Mouse (Mus musculus) heart, adult 2 months (tissue): Measurements from ENCODE around the gene Fxyd6. TPM values are rescaled to one million over a fixed set of nuclear protein-coding genes. Genes with fewer than 3 reads are reported as not detected.

ENCODE experiments used
- DNase-seq, 2 experiments: peaks; one replicate each; pipeline ENCODE4 v3.0.0; 2021
- H3K27ac ChIP-seq: fragments of 200-600 bp; 2 replicates; pipeline ENCODE4 v1.8.1; 2022
- H3K27me3 ChIP-seq: fragments of 200-500 bp; 2 replicates; pipeline ENCODE4 v1.6.1; 2012; ENCODE audit warnings: mild to moderate bottlenecking, low read length, inconsistent platforms, mixed read lengths; ENCODE audit not compliant: control insufficient read depth, insufficient read depth
- H3K36me3 ChIP-seq: fragments of 200-500 bp; 2 replicates; pipeline ENCODE4 v1.6.1; 2012; ENCODE audit warnings: low read length, inconsistent platforms; ENCODE audit not compliant: control insufficient read depth, insufficient read depth
- H3K4me1 ChIP-seq: fragments of 200-500 bp; 2 replicates; pipeline ENCODE4 v1.6.1; 2011; ENCODE audit warnings: low read length; ENCODE audit not compliant: control insufficient read depth, insufficient read depth
- H3K4me3 ChIP-seq: fragments of 200-600 bp; 2 replicates; pipeline ENCODE4 v1.8.1; 2022
- H3K79me2 ChIP-seq: fragments of 200-500 bp; replicated peaks from 2 replicates; pipeline ENCODE4 v1.6.1; 2012; ENCODE audit warnings: mild to moderate bottlenecking, inconsistent platforms, low read length, moderate library complexity, mixed read lengths; ENCODE audit not compliant: control insufficient read depth, insufficient read depth
- H3K9ac ChIP-seq: fragments of 200-500 bp; 2 replicates; pipeline ENCODE4 v1.6.1; 2012; ENCODE audit warnings: low read depth, mild to moderate bottlenecking, control low read depth, inconsistent platforms, low read length, mixed read lengths
- CTCF ChIP-seq: fragments of 200-600 bp; IDR thresholded peaks from 2 replicates; pipeline ENCODE4 v1.8.1; 2022; ENCODE audit warnings: antibody characterized with exemption, mild to moderate bottlenecking, moderate library complexity
- EP300 ChIP-seq: fragments of 200-500 bp; IDR thresholded peaks from 2 replicates; pipeline ENCODE4 v1.6.1; 2011; ENCODE audit warnings: low read depth, low read length, control low read depth; ENCODE audit not compliant: insufficient read depth
- POLR2A ChIP-seq: fragments of 200-500 bp; IDR thresholded peaks from 2 replicates; pipeline ENCODE4 v1.6.1; 2011; ENCODE audit warnings: mild to moderate bottlenecking, low read depth, low read length, control low read depth; ENCODE audit not compliant: insufficient read depth
- WGBS: fragments of 180-500 bp; shearing (Covaris S2); methylation state at CpG from one replicate; pipeline ENCODE4 v1.1.7; 2018; 5-methylcytosine and 5-hydroxymethylcytosine counted together
- intact Hi-C: fragments of 180-260 bp; cut with DNase I; formaldehyde crosslinking; loops from one replicate; pipeline ENCODE4 v1.15.1; 2025
- polyA plus RNA-seq: library from polyadenylated mRNA; depleted of rRNA; stranded (reverse); fragments of >200 nt; gene quantifications from 2 replicates; pipeline ENCODE4 v1.2.3, GENCODE M21; 2012
- total RNA-seq, 2 experiments: library from RNA; stranded (reverse); gene quantifications; 2 replicates each; pipeline ENCODE4 v1.2.3; 2021

Fxyd6 gene
- total and polyA plus RNA-seq, 3 experiments, result 13.8 to 40.8 (median 14.2) TPM

DNA sequence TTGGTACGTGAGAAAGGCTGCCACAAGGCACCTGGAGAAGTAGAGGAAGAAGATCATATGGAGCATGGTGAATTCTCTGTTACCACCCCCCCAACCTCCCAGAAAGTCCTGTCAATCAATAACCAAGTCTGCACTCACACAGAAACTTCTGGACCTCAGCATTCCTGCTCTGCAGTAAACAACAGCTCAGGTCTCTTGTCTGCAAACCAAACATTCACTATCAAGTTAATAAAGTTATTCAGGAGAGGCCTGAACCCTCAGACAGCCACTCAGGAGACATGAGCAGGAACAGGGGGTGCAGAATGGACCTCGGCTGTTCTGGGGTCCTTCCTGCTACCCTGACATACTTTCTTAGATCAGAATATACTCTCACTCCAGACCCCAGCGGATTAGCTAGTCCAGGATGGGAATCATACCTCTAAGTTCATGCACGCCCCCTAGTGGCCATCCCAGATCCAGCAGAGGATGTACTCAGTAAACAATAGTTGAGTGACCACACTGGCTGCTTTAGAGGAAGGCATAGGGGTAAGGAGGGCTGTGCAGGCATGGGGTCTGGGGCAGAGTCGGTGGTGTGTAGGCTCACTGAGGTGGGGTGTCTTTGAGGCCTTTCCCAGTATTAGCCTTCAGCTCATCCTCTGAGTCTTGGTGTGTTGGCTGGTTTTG, 43.6 kb downstream of the Fxyd6 start:
- 61% methylated on average over 5 of the region's 5 CpGs for WGBS
- Histone ChIP-seq H3K9ac (no peak overlapping the region), H3K4me1 (no peaks in the 10 kb centered on the region; the same call in 1 of the 2 replicates), H3K27ac (no peak overlapping the region), H3K36me3 (no peaks in the 10 kb centered on the region), H3K27me3 (no peaks in the 10 kb centered on the region), H3K79me2 (no peaks in the 10 kb centered on the region), H3K4me3 (no peak overlapping the region)
- no peak for DNase-seq
- TF ChIP-seq EP300 (no peak), CTCF (peak; percentile 65), POLR2A (no peak)
- intact Hi-C loops, result no loop called here

DNA sequence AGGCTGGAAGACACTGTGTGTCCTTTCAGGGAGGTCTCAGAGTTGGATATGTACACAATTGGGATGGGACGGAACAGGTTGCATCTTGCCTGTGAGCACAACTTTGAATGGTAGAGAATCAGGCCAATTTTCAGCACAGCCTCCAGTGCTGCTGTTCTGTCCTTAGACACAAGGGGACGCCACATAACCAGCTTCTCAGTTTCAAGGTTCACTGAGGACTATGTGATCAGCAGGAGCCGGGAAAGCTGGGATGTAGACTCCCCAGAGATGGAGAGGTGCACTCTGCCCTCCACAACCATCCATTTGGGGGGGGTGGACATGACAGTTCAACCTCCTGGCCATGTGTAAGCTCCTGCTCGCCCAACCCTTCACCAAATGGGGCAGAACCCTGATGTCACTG, 45.9 kb downstream of the Fxyd6 start:
- WGBS, result 48% methylated on average over 4 of the region's 4 CpGs
- TF ChIP-seq POLR2A (no peak), EP300 (0 out of 2 replicates have a peak, but pooled peaks have one; percentile 14), CTCF (peak; percentile 77)
- Histone ChIP-seq H3K4me1 (no peaks in the 10 kb centered on the region; the same call in 1 of the 2 replicates), H3K27me3 (no peaks in the 10 kb centered on the region), H3K27ac (no peak overlapping the region), H3K79me2 (no peaks in the 10 kb centered on the region), H3K9ac (no peak overlapping the region), H3K36me3 (no peaks in the 10 kb centered on the region), H3K4me3 (no peak overlapping the region)
- intact Hi-C loops, result loop anchor here (1.0 kb wide), 1 partner anchor 338 kb away; no protein-coding TSS in a partner anchor
- DNase-seq, result peak in 1 of 2 experiments; percentile 63

DNA sequence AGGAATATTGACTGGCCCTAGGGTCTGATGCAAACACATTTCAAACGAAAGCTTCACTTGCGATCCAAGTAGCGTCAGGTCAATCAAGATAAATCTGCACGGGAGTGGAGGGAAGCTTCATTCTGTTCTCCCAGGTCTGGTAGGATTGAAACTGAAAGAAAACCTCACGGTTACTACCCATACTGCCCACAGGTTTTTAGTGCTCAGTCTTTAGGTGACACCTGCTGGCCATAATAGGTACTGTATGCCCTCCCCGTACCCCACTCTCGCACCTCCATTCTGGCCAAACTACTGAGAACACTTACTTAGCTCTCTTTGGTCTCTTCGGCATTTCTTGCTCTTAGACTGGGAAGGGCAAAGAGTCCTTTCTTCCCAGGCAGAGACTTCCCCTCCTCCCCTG, 47.3 kb downstream of the Fxyd6 start:
- Histone ChIP-seq H3K27ac (no peak overlapping the region), H3K79me2 (no peaks in the 10 kb centered on the region), H3K4me3 (0 out of 2 replicates have a peak overlapping the region, but pooled peaks have one; percentile 27), H3K9ac (peak overlapping the region; percentile 40; the same call in 1 of the 2 replicates), H3K36me3 (no peaks in the 10 kb centered on the region), H3K4me1 (no peaks in the 10 kb centered on the region; the same call in 1 of the 2 replicates), H3K27me3 (no peaks in the 10 kb centered on the region)
- peak; percentile 43 to 55 for DNase-seq
- 17% methylated on average over 8 of the region's 8 CpGs for WGBS
- TF ChIP-seq POLR2A, result no peak
- peak; percentile 87 for TF ChIP-seq CTCF
- TF ChIP-seq EP300, result 0 out of 2 replicates have a peak, but pooled peaks have one; percentile 32
- intact Hi-C loops, result loop anchor here (1.0 kb wide), 1 partner anchor 195 kb away; no protein-coding TSS in a partner anchor

DNA sequence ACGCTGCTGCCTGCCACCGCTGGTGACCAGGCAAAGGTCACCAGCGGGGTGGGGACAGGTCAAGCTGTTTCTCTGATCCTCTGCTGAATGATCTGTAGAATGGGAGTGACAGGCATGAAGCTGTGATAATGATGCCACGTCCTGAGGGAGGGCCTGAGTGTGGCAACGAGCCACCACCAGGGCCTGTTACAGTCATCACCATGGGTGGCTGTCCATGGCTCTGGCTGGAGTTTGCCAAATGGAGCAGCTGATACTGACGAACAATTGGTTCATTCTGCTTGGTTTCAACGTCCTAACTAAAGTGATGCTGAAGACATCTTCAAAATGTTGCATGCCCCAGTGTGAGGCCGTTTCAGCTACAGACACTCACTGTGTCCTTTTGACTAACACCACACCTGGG, 48.3 kb downstream of the Fxyd6 start:
- H3K36me3 ChIP-seq, result no peaks in the 10 kb centered on the region
- no peak overlapping the region for H3K4me3 ChIP-seq
- H3K4me1 ChIP-seq, result no peaks in the 10 kb centered on the region; the same call in 1 of the 2 replicates
- no peak for TF ChIP-seq POLR2A
- no peak for TF ChIP-seq CTCF
- no peak for TF ChIP-seq EP300
- no peak for DNase-seq
- WGBS, result 59% methylated on average over 8 of the region's 8 CpGs
- H3K79me2 ChIP-seq, result no peaks in the 10 kb centered on the region
- intact Hi-C loops, result no loop called here
- no peak overlapping the region for H3K9ac ChIP-seq
- no peaks in the 10 kb centered on the region for H3K27me3 ChIP-seq
- H3K27ac ChIP-seq, result no peak overlapping the region

DNA sequence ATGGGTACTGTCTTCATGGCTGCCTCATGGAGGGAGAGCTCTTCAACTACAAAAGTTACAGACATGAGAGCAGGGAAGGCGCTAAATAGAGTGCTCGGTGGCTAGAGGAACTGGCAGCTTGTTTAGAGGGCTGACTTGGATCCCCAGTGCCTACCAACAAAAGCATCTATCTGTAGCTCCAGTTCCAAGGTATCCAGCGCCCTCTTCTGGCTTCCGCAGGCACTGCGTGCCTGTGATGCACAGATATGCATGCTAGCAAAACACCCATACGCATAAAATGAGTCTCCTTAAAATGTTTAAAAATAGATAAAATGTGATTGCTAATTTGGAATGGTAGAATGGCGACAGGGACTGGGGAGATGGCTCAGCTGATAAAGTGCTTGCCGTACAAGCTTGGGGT, 51.2 kb downstream of the Fxyd6 start:
- Histone ChIP-seq H3K36me3 (no peaks in the 10 kb centered on the region), H3K4me3 (no peak overlapping the region), H3K79me2 (no peaks in the 10 kb centered on the region), H3K27me3 (no peaks in the 10 kb centered on the region), H3K27ac (no peak overlapping the region), H3K9ac (no peak overlapping the region), H3K4me1 (no peaks in the 10 kb centered on the region; the same call in 1 of the 2 replicates)
- TF ChIP-seq CTCF, result peak; percentile 42
- no peak for TF ChIP-seq EP300
- no peak for DNase-seq
- WGBS, result 66% methylated on average over 8 of the region's 8 CpGs
- intact Hi-C loops, result no loop called here

DNA sequence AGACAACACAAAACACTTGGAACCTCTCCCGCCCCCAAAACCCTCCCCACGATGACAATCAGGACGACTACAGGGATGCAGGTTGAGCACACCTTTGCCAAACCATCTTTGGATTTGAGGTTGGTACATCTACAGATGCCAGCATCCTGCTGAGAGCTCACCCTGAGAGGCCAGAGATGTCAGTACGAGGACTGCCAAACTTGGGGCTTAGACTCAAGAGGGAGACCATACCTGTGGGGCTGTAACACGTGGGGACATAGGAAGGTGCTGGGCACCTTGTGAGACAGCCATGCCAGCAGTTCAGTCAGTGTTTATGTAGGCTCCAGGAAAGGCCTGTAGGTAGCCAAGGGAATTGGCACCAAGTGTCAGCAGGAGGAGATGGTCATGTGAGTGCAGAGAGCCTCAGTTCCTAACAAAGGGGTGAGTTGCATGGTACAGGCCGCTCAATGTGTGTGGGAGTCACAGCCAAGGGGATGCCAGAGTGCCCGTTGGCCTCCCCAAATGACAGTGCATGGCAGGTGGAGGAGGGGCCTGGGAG, 52.8 kb downstream of the Fxyd6 start:
- H3K9ac ChIP-seq, result no peak overlapping the region
- no peaks in the 10 kb centered on the region for H3K27me3 ChIP-seq
- TF ChIP-seq EP300 (no peak), CTCF (no peak), POLR2A (no peak)
- no peak overlapping the region for H3K27ac ChIP-seq
- no peaks in the 10 kb centered on the region for H3K36me3 ChIP-seq
- intact Hi-C loops, result no loop called here
- H3K4me3 ChIP-seq, result no peak overlapping the region
- DNase-seq, result no peak
- no peaks in the 10 kb centered on the region for H3K4me1 ChIP-seq
- H3K79me2 ChIP-seq, result no peaks in the 10 kb centered on the region
- WGBS, result 69% methylated on average over 7 of the region's 7 CpGs
